Mouse (Mus musculus): ENCODE measurements around the gene Sf3b2.

Gene Sf3b2

DNA sequence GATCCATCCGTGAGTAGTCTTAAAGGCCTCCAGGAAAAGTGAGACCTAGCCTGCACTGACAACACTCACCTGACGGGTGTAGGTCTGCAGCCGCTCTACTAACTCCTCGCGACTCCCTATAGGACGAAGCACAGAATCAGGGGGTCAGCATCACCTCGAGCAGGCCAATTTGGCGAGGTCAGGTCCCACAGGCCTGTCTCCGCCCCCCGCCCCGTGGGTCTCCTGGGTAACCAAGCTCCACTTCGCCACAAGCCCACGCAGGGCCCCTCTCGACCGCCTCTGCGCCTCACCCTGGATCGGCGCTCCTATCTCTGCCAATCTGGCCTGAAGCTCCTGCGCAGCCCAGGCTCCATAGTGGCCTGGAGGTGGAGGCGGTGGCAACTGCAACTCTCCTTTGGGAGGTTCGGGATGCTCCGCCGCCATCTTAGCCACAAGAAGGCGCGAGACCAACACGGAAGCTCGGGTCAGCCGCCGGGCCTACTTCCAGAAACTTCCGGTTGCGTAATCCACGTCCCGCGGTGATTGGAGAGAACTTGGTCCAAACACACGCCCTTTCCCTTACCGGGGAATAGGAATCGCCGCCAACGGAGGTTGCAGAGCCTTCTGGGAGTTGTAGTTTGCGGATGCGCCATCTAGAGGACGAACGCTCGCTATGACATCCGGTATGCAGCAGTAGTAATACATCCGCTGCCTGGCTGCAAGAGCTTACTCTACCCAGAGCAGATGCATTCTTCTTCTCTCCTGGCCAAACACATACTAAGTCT, at the start of gene Sf3b2:
TSS of gene Sf3b2 (minus strand) at position 484 of the 764 bp plus-strand sequence.
- DNase-seq: peak; percentile 97 to 98

GRCm38 (mm10) chr19:5341360-5341759, 46.1 kb upstream of the Sf3b2 start:
- no peak for DNase-seq

GRCm38 (mm10) chr19:5337975-5338374, 42.7 kb upstream of the Sf3b2 start:
- peak; percentile 90 to 91 for DNase-seq

GRCm38 (mm10) chr19:5335441-5335840, 40.2 kb upstream of the Sf3b2 start, which contains the start of gene Catsper1:
Gene Catsper1, plus strand, starts transcription at chr19:5335741.
- no peak for DNase-seq

GRCm38 (mm10) chr19:5334741-5335140, 39.5 kb upstream of the Sf3b2 start:
- no peak for DNase-seq

DNA sequence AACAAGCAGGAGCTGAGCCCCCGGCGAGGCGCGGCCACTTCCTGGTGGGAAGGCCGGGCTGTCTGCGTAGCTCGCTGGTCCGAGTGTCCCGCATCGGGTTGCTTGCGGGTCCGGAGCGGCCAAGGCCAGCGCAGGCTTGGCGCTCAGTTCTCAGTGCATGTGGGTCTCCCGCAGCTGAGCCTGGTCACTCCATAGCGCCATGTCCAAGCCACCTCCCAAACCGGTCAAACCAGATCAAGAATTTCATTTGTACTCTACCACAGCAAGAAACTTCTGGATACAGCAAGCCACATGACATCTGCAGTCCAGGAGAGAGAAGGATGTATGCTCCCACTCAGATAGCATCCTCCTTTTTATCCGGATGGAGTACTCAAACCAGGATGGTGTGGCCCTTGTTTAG, 32.7 kb upstream of the Sf3b2 start:
- peak; percentile 20 to 28 for DNase-seq

- peak; percentile 66 to 80 for DNase-seq
Measured at GRCm38 (mm10) chr19:5323801-5324200, 28.5 kb upstream of the Sf3b2 start.

- no peak for DNase-seq
Measured at GRCm38 (mm10) chr19:5313189-5313588, 17.9 kb upstream of the Sf3b2 start.

GRCm38 (mm10) chr19:5309025-5309424, 13.8 kb upstream of the Sf3b2 start:
- no peak for DNase-seq

DNA sequence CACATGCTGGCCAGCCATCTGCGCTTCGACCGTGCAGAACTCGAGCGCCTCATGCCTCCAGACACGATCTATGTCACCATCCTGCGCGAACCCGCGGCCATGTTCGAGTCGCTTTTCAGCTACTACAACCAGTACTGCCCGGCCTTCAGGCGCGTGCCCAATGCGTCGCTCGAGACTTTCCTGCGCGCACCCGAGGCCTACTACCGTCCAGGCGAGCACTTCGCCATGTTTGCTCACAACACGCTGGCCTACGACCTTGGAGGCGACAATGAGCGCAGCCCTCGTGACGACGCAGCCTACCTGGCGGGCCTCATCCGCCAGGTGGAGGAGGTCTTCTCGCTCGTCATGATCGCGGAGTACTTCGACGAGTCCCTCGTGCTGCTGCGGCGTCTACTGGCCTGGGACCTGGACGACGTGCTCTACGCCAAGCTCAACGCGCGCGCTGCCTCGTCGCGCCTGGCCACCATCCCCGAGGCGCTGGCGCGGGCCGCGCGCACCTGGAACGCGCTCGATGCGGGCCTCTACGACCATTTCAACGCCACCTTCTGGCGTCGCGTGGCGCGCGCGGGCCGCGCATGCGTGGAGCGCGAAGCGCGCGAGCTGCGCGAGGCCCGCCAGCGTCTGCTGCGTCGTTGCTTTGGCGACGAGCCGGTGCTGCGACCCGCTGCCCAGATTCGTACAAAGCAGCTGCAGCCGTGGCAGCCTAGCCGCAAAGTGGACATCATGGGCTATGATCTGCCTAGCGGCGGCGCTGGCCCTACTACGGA, 11.9 kb upstream of the Sf3b2 start:
- peak; percentile 35 to 57 for DNase-seq

DNA sequence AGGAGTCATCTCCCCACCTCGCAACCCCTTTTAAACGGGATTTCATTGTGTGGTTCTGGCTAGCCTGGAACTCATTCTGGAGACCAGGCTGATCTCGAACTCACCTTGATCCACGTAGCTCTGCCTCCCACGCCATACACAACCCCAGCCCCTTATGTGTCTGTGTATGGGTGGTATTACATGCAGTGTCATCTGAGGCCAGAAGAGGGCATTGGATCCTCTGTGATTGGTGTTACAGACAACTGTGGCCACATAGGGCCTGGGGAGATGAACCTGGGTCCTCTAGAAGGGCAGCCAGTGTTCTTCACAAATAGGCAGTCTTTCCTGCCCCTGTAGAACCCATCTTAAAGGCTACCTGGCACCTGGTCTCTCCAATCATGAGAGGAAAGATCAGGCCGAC, 11.0 kb upstream of the Sf3b2 start:
- DNase-seq: no peak

DNA sequence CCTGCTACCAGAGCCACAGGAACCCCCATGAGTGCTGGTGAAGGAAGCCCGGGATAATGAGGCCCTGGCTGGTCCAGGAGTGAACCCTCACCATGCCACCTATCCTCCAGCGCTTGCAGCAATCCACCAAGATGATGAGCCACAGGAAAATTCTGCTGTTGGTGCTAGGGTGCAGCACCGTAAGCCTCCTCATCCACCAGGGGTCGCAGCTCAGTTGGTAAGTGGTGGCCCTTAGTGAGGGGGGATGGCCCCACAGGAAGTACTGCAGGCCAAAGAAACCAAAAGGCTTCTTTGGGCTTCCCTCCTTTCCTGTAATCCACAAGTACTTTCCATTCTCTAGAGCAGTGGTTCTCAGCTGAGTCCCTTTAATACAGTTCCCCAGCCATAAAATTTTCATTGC, 7.2 kb upstream of the Sf3b2 start:
- peak; percentile 84 to 85 for DNase-seq

- no peak for DNase-seq
Measured at GRCm38 (mm10) chr19:5300588-5300987, 5.3 kb upstream of the Sf3b2 start.

- peak; percentile 29 to 46 for DNase-seq
Measured at GRCm38 (mm10) chr19:5297903-5298800, 2.9 kb upstream of the Sf3b2 start, which contains the start of gene Gal3st3. Gene Gal3st3, plus strand, starts transcription at chr19:5298331.

DNA sequence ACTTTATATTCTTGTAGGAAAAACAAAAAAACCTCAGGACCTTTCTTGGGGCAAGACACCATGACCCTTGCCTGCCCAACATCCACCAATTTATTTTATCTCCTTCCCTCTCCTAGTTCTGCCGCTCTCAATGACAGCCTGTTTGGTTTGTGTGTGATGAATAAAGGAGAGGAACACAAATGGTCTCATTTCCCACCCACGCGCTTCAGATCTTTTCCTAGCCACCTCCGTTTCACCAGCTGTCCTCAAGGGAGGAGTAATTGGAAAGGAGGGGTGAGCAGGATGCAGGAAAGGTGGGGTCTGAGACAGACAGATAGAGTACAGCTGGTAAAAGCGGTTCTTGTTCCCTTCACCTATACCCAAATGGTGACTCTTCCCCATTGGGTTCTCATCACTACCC, 1.4 kb upstream of the Sf3b2 start:
- DNase-seq: no peak

GRCm38 (mm10) chr19:5295736-5296075, 451 bp upstream of the Sf3b2 start:
- no peak for DNase-seq

DNA sequence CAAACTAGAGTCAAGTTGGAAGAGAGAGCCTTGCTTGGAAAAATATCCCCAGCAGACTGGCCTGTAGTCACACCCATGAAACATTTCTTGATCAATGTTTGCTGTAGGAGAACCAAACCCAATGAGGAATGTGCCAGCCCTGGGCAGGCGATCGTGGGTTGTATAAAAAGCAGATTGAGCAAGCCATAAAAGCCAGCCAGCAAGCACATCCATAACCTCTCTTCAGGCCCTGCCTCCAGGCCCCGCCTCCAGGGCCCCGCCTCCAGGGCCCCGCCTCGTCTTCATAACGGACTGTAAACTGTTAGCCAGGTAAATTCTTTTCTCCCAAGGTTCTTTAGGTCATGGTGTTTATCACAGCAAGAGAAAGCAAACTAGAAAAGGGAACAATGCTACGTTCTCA, 16.9 kb downstream of the Sf3b2 start:
- DNase-seq: peak in 1 of 2 experiments; percentile 25

DNA sequence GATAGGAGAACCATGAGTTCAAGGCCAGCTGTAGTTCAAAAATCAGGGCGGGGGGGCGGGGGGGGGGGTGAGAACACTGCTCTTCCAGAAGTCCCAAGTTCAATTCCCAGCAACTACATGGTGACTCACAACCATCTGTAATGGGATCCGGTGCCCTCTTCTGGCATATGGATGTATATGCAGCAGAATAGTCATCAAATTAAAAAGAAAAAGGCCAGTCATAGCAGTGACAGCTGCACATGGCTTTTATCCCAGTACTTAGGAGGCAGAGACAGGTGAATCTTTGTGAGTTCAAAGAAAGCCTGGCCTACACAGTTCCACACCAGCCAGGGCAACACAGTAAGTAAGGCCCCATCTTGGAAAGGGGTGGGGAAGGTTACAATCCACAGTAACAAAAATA, 18.1 kb downstream of the Sf3b2 start:
- DNase-seq: no peak

DNA sequence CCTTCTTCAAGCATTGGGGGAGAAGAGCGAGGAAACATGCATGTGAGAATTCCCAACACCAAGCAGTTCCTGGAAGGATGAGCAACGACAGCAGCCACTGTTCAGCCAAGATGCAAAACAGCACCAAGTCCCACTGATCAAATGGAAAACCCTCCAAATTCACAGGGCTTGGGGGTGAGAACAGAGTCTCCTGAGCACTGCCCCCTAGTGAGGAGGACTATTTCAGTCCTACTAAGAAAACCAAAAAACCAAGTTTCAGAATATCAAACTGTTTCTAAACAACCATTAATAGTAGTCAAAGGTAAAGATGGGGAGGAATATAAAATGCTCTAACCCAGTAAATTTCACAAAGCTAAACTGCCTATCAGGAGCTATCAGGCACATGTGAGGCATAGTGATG, 18.7 kb downstream of the Sf3b2 start:
- no peak for DNase-seq

GRCm38 (mm10) chr19:5275736-5276135, 19.5 kb downstream of the Sf3b2 start:
- DNase-seq: no peak

DNA sequence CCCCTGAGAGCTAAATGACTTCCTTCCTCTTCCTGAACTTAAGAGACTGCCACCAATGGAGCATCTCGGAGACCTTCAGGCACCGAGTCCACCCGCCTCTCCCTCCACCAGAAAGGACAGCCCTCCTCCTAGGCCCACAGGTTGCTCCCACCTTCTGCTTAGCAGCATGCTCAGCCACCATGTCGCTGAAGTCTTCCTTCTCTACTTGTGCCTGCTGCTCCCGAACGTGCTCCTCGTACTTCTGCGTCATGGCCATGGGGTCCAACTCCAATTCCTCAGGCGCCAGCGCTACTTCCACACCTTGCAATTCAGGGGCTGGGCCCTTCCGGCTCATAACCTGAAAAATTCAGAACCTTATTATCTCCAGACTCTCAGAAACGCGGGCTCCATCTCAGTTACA, 20.6 kb downstream of the Sf3b2 start:
- DNase-seq: no peak

DNA sequence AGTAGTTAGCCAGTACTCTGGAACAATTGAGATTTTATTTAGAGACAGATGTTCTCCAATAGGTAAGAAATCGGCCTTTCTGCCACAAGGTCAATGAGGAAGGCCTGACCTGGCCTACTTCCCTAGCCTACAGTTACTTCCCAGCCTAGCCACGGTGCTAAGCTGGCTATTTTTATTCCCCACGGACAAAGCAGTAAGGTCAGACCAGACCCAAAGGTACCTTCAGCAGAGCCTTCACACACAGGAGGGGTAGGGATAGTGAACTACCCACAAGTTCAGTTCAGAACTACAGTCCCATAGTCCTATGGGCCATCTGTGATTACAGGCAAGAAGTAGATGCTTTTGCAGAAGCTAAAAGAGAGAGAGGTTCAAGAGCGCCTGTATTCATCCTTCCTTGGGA, 21.3 kb downstream of the Sf3b2 start:
- no peak for DNase-seq

Data from kidney, postnatal 4 days (tissue).